Mouse (Mus musculus): Measurements from ENCODE around the gene Rint1. TPM values are rescaled to one million over a fixed set of nuclear protein-coding genes. Genes with fewer than 3 reads are reported as not detected.

Gene Rint1
- polyA plus RNA-seq, 1 experiment from 2014 or later, result 5.2 TPM

GRCm38 (mm10) chr5:23864054-23864965 lies 76.8 kb downstream of the Rint1 start:
- Histone ChIP-seq H3K4me3 (ENCODE audit: inconsistent target) (no peak overlapping the region), H3K36me3 (ENCODE audit: inconsistent target) (no peaks in the 10 kb centered on the region), H3K79me2 (ENCODE audit: inconsistent target) (no peaks in the 10 kb centered on the region), H3K27ac (no peak overlapping the region)
- WGBS (ENCODE audit: missing documents), result 94% methylated on average over 13 of the region's 13 CpGs

GRCm38 (mm10) chr5:23865941-23866340 lies 78.4 kb downstream of the Rint1 start:
- H3K4me3 ChIP-seq (ENCODE audit: inconsistent target), result no peak overlapping the region

More at GRCm38 (mm10) chr5:23865941-23866340, 78.4 kb downstream of the Rint1 start:
- Histone ChIP-seq H3K36me3 (ENCODE audit: inconsistent target) (no peaks in the 10 kb centered on the region), H3K79me2 (ENCODE audit: inconsistent target) (no peaks in the 10 kb centered on the region), H3K27ac (no peak overlapping the region)
- whole genome bisulfite sequencing (ENCODE audit: missing documents), result 95% methylated on average over 5 of the region's 5 CpGs

Other genes starting within 250 kb of the Rint1 start
- 17.2 to 23.3 TPM (median 20.3 TPM) in 3 replicates for gene Srpk2, start 103.1 kb upstream of the Rint1 start, polyA plus RNA-seq (2018)
- 3.6 to 17.8 TPM (median 7.1 TPM) in 3 replicates for gene Pus7, start 4.0 kb upstream of the Rint1 start, polyA plus RNA-seq (2018)
- 30.7 to 70.1 TPM (median 68.5 TPM) in 3 replicates for gene Tomm7, start 56.5 kb downstream of the Rint1 start, polyA plus RNA-seq (2018)
- gene Fam126a, start 243.0 kb downstream of the Rint1 start, polyA plus RNA-seq (2018), result 26.1 to 41.3 TPM (median 35.1 TPM) in 3 replicates